Mouse (Mus musculus) limb, embryonic 10.5 days (tissue): ENCODE data around the gene Cln5. TPM values are rescaled to one million over a fixed set of nuclear protein-coding genes. Genes with fewer than 3 reads are reported as not detected.

ENCODE experiments used
- DNase-seq: peaks from one replicate; pipeline ENCODE4 v3.0.0-alpha.2; 2017; ENCODE audit warnings: low spot score
- H3K27ac ChIP-seq: fragments of 300-500 bp; sonication (generic); 2 replicates; pipeline ENCODE4 v1.5.1; 2016; ENCODE audit warnings: mild to moderate bottlenecking
- H3K27me3 ChIP-seq: fragments of 300-500 bp; sonication (generic); 2 replicates; pipeline ENCODE4 v1.6.1; 2016; ENCODE audit warnings: low read depth, mild to moderate bottlenecking; ENCODE audit not compliant: poor library complexity, severe bottlenecking
- H3K36me3 ChIP-seq: fragments of 300-500 bp; sonication (generic); 2 replicates; pipeline ENCODE4 v1.6.1; 2016; ENCODE audit warnings: mild to moderate bottlenecking, moderate library complexity
- H3K4me1 ChIP-seq: fragments of 300-500 bp; sonication (generic); 2 replicates; pipeline ENCODE4 v1.6.1; 2016
- H3K4me3 ChIP-seq: fragments of 300-500 bp; sonication (generic); 2 replicates; pipeline ENCODE4 v1.5.1; 2016; ENCODE audit warnings: mild to moderate bottlenecking, moderate library complexity
- H3K9me3 ChIP-seq: fragments of 300-500 bp; sonication (generic); replicated peaks from 2 replicates; pipeline ENCODE4 v1.6.1; 2016; ENCODE audit warnings: mild to moderate bottlenecking
- WGBS: fragments of 180-500 bp; shearing (Covaris S2); methylation state at CpG from one replicate; pipeline ENCODE4 v1.1.7; 2016; 5-methylcytosine and 5-hydroxymethylcytosine counted together
- polyA plus RNA-seq: library from polyadenylated mRNA; unstranded; fragments of >200 nt; fragmentation: Nextera tagmentation; extraction: Ambion mirVana; gene quantifications from 2 replicates; pipeline ENCODE4 v1.2.1, GENCODE M21; 2016

The Cln5 gene
- polyA plus RNA-seq, 1 experiment from 2014 or later = 26.5 TPM

GRCm38 (mm10) chr14:103102246-103102645 is 32.2 kb downstream of the Cln5 start:
- no peaks in the 10 kb centered on the region for H3K36me3 ChIP-seq
- H3K4me1 ChIP-seq = peaks cover 13% of the 10 kb centered on the region
- H3K9me3 ChIP-seq = no peaks in the 10 kb centered on the region
- no peak overlapping the region for H3K27ac ChIP-seq
- no peaks in the 10 kb centered on the region for H3K27me3 ChIP-seq
- DNase-seq = no peak
- WGBS = 80% methylated on average over 6 of the region's 6 CpGs
- H3K4me3 ChIP-seq = no peak overlapping the region

GRCm38 (mm10) chr14:103102731-103103335 is 32.8 kb downstream of the Cln5 start:
- WGBS = 86% methylated on average over 10 of the region's 10 CpGs
- H3K27ac ChIP-seq = no peak overlapping the region
- H3K4me3 ChIP-seq = no peak overlapping the region
- no peak for DNase-seq
- peaks cover 7% of the 10 kb centered on the region for H3K4me1 ChIP-seq
- no peaks in the 10 kb centered on the region for H3K36me3 ChIP-seq
- H3K9me3 ChIP-seq = no peaks in the 10 kb centered on the region
- H3K27me3 ChIP-seq = no peaks in the 10 kb centered on the region

GRCm38 (mm10) chr14:103106301-103106700 is 36.3 kb downstream of the Cln5 start:
- H3K27me3 ChIP-seq = no peaks in the 10 kb centered on the region
- no peak overlapping the region for H3K4me3 ChIP-seq
- H3K4me1 ChIP-seq = no peaks in the 10 kb centered on the region
- DNase-seq = no peak
- WGBS = 89% methylated on average over 2 of the region's 2 CpGs
- no peaks in the 10 kb centered on the region for H3K36me3 ChIP-seq
- no peak overlapping the region for H3K27ac ChIP-seq
- H3K9me3 ChIP-seq = no peaks in the 10 kb centered on the region

- H3K9me3 ChIP-seq = no peaks in the 10 kb centered on the region
- 91% methylated on average over 4 of the region's 4 CpGs for WGBS
- DNase-seq = no peak
- H3K4me1 ChIP-seq = no peaks in the 10 kb centered on the region
- H3K27me3 ChIP-seq = no peaks in the 10 kb centered on the region
- peaks cover 19% of the 10 kb centered on the region for H3K36me3 ChIP-seq
- H3K27ac ChIP-seq = no peak overlapping the region
- H3K4me3 ChIP-seq = no peak overlapping the region
These were observed 40.0 kb downstream of the Cln5 start for GRCm38 (mm10) chr14:103109971-103110370.

- no peak overlapping the region for H3K27ac ChIP-seq
- 84% methylated on average over 3 of the region's 3 CpGs for WGBS
- DNase-seq = no peak
- no peaks in the 10 kb centered on the region for H3K9me3 ChIP-seq
- H3K4me1 ChIP-seq = no peaks in the 10 kb centered on the region
- H3K27me3 ChIP-seq = no peaks in the 10 kb centered on the region
- no peak overlapping the region for H3K4me3 ChIP-seq
- peaks cover 47% of the 10 kb centered on the region for H3K36me3 ChIP-seq
These were observed 42.8 kb downstream of the Cln5 start for GRCm38 (mm10) chr14:103112606-103113363.

- H3K4me3 ChIP-seq = no peak overlapping the region
- H3K27me3 ChIP-seq = no peaks in the 10 kb centered on the region
- H3K4me1 ChIP-seq = no peaks in the 10 kb centered on the region
- 95% methylated on average over 3 of the region's 3 CpGs for WGBS
- no peak overlapping the region for H3K27ac ChIP-seq
- DNase-seq = no peak
- peaks cover 66% of the 10 kb centered on the region for H3K36me3 ChIP-seq
- no peaks in the 10 kb centered on the region for H3K9me3 ChIP-seq
These were observed 45.1 kb downstream of the Cln5 start for GRCm38 (mm10) chr14:103114994-103115670.

GRCm38 (mm10) chr14:103125756-103126155 is 55.7 kb downstream of the Cln5 start:
- Histone ChIP-seq H3K27me3 (no peaks in the 10 kb centered on the region), H3K4me1 (no peaks in the 10 kb centered on the region), H3K27ac (no peak overlapping the region), H3K9me3 (no peaks in the 10 kb centered on the region), H3K36me3 (peaks cover 79% of the 10 kb centered on the region), H3K4me3 (no peak overlapping the region)
- WGBS = 92% methylated on average over 6 of the region's 6 CpGs
- DNase-seq = no peak

Other genes with a start within 250 kb of the Cln5 start
- 5.3 and 8.2 TPM in 2 replicates for gene Kctd12, start 87.6 kb upstream of the Cln5 start, polyA plus RNA-seq
- gene Acod1, start 23.2 kb upstream of the Cln5 start, polyA plus RNA-seq = not detected in 2 replicates
- 11.8 and 16.2 TPM in 2 replicates for gene Fbxl3, start 29.4 kb downstream of the Cln5 start, polyA plus RNA-seq